Mouse (Mus musculus) heart, embryonic 15.5 days (tissue): ENCODE measurements around the gene Cpeb4. TPM values are rescaled to one million over a fixed set of nuclear protein-coding genes. Genes with fewer than 3 reads are reported as not detected.
A peak's percentile ranks its signal among the peaks of the same experiment; 100 is the strongest.

Source experiments
- ATAC-seq: fragments of 200-750 bp; cut with Nextera tagmentation; replicated peaks from 2 replicates; pipeline ENCODE4 v1.8.0; 2017; ENCODE audit warnings: low read depth, moderate TSS enrichment; ENCODE audit not compliant: insufficient number of reproducible peaks, insufficient read depth, low FRiP score
- H3K27ac ChIP-seq: fragments of 300-500 bp; sonication (generic); 2 replicates; pipeline ENCODE4 v1.5.1; 2015; ENCODE audit warnings: mild to moderate bottlenecking, inconsistent platforms
- H3K27me3 ChIP-seq: fragments of 300-500 bp; sonication (generic); 2 replicates; pipeline ENCODE4 v1.6.1; 2015; ENCODE audit warnings: inconsistent platforms
- H3K36me3 ChIP-seq: fragments of 300-500 bp; sonication (generic); 2 replicates; pipeline ENCODE4 v1.6.1; 2015; ENCODE audit warnings: mild to moderate bottlenecking, inconsistent platforms
- H3K4me1 ChIP-seq: fragments of 300-500 bp; sonication (generic); replicated peaks from 2 replicates; pipeline ENCODE4 v1.6.1; 2015; ENCODE audit warnings: inconsistent platforms
- H3K4me2 ChIP-seq: fragments of 300-500 bp; sonication (generic); 2 replicates; pipeline ENCODE4 v1.6.1; 2015; ENCODE audit warnings: inconsistent platforms, mild to moderate bottlenecking, moderate library complexity
- H3K4me3 ChIP-seq: fragments of 300-500 bp; sonication (generic); 2 replicates; pipeline ENCODE4 v1.5.1; 2015; ENCODE audit warnings: mild to moderate bottlenecking, inconsistent platforms
- H3K9ac ChIP-seq: fragments of 300-500 bp; sonication (generic); 2 replicates; pipeline ENCODE4 v1.6.1; 2015; ENCODE audit warnings: mild to moderate bottlenecking, inconsistent platforms
- H3K9me3 ChIP-seq: fragments of 300-500 bp; sonication (generic); replicated peaks from 2 replicates; pipeline ENCODE4 v1.6.1; 2016; ENCODE audit warnings: inconsistent platforms
- WGBS: fragments of 180-500 bp; shearing (Covaris S2); methylation state at CpG from one replicate; pipeline ENCODE4 v1.1.7; 2015; ENCODE audit warnings: mixed read lengths; 5-methylcytosine and 5-hydroxymethylcytosine counted together
- polyA plus RNA-seq: library from polyadenylated mRNA; unstranded; fragments of >200 nt; fragmentation: Nextera tagmentation; extraction: Ambion mirVana; gene quantifications from 2 replicates; pipeline ENCODE4 v1.2.1, GENCODE M21; 2015

Cpeb4 gene
- polyA plus RNA-seq, 1 experiment from 2014 or later = 6.4 TPM

DNA sequence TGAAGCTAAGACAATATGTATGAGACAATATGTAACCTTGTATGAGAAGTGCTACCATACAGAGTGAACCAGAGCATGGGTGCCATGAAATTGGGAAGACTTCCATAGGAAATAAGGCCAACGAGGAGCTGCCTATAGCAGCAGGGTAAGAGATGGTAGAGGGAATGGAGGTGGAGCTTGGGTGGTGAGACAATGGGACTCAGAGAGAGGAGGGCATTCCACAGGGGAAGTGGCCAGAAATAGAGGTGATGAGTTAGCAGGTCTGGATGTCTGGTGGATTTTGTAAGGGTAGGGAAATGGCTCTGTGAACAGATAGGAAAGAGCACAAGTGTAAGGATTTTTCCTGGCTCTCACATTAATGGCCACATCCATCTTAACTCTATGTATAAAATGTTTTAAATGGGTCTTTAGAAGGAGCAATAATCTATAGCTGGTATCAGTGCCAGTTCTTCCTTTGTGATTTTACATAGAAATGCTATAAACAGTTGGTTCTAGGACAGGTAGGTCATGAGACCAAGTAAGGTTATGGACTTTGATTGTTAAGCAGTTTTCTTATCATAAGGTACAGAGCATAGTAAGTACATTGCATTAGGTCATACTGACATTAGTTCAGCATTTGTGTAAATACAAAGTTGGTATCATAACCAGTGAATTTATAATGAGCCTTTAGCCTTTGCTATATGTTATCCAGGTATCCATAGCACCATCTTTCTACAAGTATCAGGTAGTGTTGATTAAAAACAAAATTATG lies 30.4 kb downstream of the Cpeb4 start:
- no peak overlapping the region for H3K9ac ChIP-seq

DNA sequence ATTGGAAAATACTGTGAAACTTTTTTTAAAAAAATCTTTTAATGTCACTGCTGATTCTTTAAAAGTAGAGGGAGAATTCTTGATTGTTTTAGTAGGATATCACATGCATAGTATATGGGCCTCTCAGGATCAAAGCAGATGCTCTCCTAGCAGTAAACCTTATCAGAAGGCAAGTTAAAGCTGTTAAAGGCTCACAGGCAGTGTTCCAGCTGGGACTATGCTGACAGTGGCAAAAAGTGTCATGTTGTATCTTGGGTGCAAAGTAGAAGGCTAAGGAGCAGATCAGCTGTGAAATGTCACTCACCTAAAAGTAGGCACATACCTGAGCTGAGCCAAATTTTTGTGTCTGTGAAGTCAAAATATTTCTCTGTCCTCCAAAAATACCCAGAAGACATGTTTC lies 34.5 kb downstream of the Cpeb4 start:
- H3K27me3 ChIP-seq = no peaks in the 10 kb centered on the region
- H3K9ac ChIP-seq = no peak overlapping the region
- H3K4me2 ChIP-seq = no peak overlapping the region
- ATAC-seq = no peak
- no peaks in the 10 kb centered on the region for H3K36me3 ChIP-seq
- H3K27ac ChIP-seq = peak overlapping the region; percentile 56
- peaks cover 29% of the 10 kb centered on the region for H3K4me1 ChIP-seq
- H3K4me3 ChIP-seq = no peak overlapping the region
- no peaks in the 10 kb centered on the region for H3K9me3 ChIP-seq

More for the DNA sequence above, 30.4 kb downstream of the Cpeb4 start:
- Histone ChIP-seq H3K27ac (peak overlapping the region; percentile 76), H3K9me3 (no peaks in the 10 kb centered on the region), H3K4me2 (no peak overlapping the region), H3K4me3 (no peak overlapping the region), H3K36me3 (no peaks in the 10 kb centered on the region), H3K27me3 (no peaks in the 10 kb centered on the region), H3K4me1 (peaks cover 48% of the 10 kb centered on the region)
- 16% methylated on average over 1 of the region's 1 CpGs for WGBS
- ATAC-seq = peak; percentile 60; the same call in 1 of the 2 replicates

DNA sequence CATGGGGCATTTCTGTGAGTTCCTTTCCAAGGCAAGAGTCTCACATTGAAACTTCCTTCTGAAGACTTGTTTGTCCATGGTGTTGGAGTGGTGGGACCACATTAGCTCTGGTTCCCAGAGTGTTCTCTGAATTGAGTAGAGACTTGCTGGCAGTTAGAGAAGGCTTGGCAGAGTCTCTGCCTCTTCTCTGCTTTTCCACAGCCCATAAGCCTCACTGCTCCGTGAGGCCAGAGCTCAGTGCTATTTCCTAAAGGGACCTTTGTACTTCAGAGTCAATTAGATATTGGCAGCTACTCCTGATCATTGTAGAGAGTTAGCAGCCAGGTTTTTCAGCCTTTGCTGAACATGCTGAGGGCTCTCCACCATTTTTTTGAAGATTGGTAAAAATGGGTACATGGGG lies 35.6 kb downstream of the Cpeb4 start:
- Histone ChIP-seq H3K27ac (peak overlapping the region; percentile 46), H3K9ac (no peak overlapping the region)
- WGBS = 35% methylated on average over 1 of the region's 1 CpGs

DNA sequence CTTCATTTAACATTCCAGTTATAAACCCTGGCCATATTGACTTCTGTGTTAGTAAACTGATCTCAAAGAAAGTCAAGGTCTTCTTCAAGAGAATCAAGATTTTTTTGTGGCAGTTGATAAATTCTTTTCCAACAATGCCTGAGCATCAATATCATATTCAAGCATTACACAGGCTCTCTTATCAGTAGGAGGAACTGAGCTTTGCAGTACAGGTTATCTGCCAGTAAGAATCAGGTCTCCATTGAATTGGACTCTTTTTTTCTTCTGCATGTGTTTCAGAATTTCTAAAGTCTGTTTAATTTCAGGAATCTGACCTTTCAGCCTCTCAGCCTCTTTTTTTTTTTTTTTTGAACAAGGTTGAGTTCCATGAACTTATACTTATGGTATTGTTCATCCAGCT lies 40.9 kb downstream of the Cpeb4 start:
- peaks cover 3% of the 10 kb centered on the region for H3K4me1 ChIP-seq
- no peaks in the 10 kb centered on the region for H3K9me3 ChIP-seq
- H3K36me3 ChIP-seq = no peaks in the 10 kb centered on the region
- H3K4me2 ChIP-seq = no peak overlapping the region
- no peak for ATAC-seq
- H3K27ac ChIP-seq = no peak overlapping the region
- no peak overlapping the region for H3K4me3 ChIP-seq
- no peaks in the 10 kb centered on the region for H3K27me3 ChIP-seq
- no peak overlapping the region for H3K9ac ChIP-seq

More for the DNA sequence above, 35.6 kb downstream of the Cpeb4 start:
- Histone ChIP-seq H3K4me3 (no peak overlapping the region), H3K36me3 (no peaks in the 10 kb centered on the region), H3K9me3 (no peaks in the 10 kb centered on the region), H3K4me1 (peaks cover 18% of the 10 kb centered on the region), H3K27me3 (no peaks in the 10 kb centered on the region), H3K4me2 (no peak overlapping the region)
- ATAC-seq = no peak

DNA sequence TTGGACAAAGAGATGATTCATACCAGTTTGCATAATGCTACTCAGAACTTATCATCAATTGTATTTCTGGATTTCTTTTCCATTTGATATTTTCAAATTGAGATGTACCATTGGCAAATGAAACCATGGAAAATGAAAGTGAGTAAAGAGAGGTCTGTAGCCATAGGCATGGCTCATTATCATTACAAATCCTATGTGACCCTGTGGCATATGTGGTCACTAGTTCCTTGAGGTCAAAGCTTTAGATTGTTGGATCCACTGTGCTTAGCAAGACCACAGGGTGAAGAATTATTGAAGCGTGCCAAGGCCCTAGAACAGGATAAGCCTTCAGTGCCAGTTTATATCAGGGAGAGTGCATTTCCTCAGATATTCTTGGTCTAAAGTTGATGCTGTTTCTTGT lies 45.8 kb downstream of the Cpeb4 start:
- Histone ChIP-seq H3K36me3 (peaks cover 8% of the 10 kb centered on the region; the same call in 1 of the 2 replicates), H3K4me1 (no peaks in the 10 kb centered on the region), H3K4me3 (no peak overlapping the region), H3K9ac (no peak overlapping the region), H3K9me3 (no peaks in the 10 kb centered on the region), H3K27me3 (no peaks in the 10 kb centered on the region), H3K4me2 (no peak overlapping the region), H3K27ac (no peak overlapping the region)
- 95% methylated on average over 1 of the region's 1 CpGs for WGBS
- ATAC-seq = no peak

DNA sequence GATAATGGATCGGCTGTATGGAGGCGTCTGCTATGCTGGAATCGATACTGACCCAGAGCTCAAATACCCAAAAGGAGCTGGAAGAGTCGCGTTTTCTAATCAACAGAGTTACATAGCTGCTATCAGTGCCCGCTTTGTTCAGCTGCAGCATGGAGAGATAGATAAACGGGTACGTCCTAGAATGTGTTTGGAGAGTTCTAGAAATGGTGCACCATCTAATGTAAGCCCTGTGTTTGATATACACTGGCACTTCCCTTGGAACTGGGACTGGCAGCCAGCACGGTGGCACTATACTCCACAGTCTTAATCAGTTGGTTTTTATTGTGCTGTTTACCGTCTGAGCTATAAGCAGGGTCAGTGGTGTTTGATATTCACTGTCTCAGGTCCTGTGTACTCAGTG lies 58.0 kb downstream of the Cpeb4 start:
- Histone ChIP-seq H3K36me3 (peaks cover 69% of the 10 kb centered on the region), H3K9ac (no peak overlapping the region), H3K9me3 (no peaks in the 10 kb centered on the region), H3K27me3 (no peaks in the 10 kb centered on the region), H3K27ac (no peak overlapping the region), H3K4me3 (no peak overlapping the region), H3K4me1 (no peaks in the 10 kb centered on the region), H3K4me2 (no peak overlapping the region)
- ATAC-seq = no peak
- WGBS = 86% methylated on average over 10 of the region's 10 CpGs

DNA sequence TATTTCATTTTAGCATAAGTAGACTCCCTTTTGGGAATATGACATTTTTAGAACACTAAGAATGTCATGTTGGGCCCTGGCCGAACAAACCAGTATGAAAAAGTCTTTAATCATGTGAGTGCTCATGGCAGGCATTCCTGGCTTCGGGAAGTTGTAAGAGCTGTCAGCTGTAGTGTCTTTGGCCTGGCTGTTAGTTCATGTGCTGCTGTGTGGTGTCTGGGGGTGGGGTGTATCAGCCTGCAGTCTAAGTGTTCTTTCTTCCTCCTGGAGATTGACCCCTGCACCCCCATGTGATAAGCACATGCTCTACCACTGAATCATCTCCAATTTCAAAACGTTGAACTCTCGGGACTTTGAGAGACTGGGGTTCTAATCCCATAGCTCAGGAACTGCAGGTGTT lies 63.6 kb downstream of the Cpeb4 start:
- no peaks in the 10 kb centered on the region for H3K27me3 ChIP-seq
- H3K4me2 ChIP-seq = no peak overlapping the region
- no peak overlapping the region for H3K4me3 ChIP-seq
- no peak overlapping the region for H3K27ac ChIP-seq
- peaks cover 26% of the 10 kb centered on the region for H3K36me3 ChIP-seq
- H3K4me1 ChIP-seq = no peaks in the 10 kb centered on the region; the same call in 1 of the 2 replicates
- no peaks in the 10 kb centered on the region for H3K9me3 ChIP-seq
- WGBS = 16% methylated on average over 4 of the region's 4 CpGs
- peak; percentile 64; the same call in 1 of the 2 replicates for ATAC-seq
- no peak overlapping the region for H3K9ac ChIP-seq

DNA sequence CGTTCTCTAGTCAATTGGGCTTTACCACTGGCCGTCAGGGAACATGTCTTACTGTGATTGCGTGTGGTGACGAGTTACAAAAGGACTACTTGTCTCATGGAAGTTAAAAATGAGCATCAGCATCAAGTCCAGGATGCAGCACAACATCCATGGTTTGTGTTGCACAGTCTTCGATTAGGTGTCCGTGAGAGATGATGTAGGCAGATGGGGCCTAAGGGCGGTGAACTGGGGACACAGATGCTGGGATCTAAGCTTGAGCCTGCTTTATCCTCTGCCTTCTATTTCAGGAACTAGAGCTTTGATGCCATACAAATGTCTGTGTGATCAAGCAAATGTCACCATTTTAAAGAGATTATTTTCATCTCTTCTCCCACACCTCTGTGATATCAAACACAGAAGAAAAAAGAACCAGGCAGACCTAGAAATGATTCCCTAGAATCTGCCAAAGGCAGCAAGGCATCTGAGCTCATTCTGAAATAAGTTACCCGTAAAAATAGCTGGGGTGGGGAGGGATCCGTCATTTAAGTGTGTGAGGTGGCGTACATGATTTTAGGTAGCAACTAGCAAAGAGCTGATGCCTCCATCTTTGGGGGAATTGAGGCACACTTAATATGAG lies 65.0 kb downstream of the Cpeb4 start:
- Histone ChIP-seq H3K27me3 (no peaks in the 10 kb centered on the region), H3K4me1 (no peaks in the 10 kb centered on the region; the same call in 1 of the 2 replicates), H3K9me3 (no peaks in the 10 kb centered on the region), H3K27ac (no peak overlapping the region), H3K4me2 (no peak overlapping the region), H3K4me3 (no peak overlapping the region), H3K36me3 (peaks cover 12% of the 10 kb centered on the region; the same call in 1 of the 2 replicates), H3K9ac (no peak overlapping the region)
- WGBS = 88% methylated on average over 10 of the region's 10 CpGs
- no peak for ATAC-seq

DNA sequence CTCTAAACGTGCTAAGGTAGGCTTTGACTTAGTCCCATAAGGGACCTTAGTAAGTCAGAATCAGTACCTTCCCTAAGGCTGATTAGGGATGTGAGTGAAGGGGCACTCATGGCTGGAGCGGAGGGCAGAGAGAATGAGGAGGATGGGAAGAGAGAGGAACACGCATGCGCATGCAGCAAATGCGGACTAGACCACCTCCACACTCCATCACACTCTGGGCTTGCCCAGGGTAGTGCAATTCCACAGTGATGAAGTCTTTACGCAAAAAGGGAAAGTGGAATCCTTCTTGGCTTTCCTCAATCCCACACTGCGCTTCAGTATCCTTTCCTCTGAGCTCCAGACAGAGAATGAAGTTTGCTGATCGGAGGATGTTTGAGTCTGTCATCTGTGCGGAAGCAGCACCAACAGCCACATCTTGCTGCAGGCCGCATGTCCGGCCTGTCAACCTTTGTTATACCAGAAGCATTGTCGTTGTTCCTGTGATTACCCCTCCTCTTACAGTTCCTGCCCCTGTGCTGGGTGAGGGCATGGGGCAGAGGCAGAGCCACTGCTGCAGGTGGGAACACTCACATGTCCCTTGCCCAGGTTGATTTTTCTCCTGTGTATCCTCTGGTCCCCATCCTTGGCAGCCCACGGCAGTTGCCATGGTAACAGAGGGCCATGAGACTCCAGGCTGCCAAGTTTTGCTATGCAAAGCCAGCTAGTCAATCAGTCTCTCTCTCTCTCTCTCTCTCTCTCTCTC lies 69.1 kb downstream of the Cpeb4 start:
- no peak for ATAC-seq
- 78% methylated on average over 13 of the region's 13 CpGs for WGBS

DNA sequence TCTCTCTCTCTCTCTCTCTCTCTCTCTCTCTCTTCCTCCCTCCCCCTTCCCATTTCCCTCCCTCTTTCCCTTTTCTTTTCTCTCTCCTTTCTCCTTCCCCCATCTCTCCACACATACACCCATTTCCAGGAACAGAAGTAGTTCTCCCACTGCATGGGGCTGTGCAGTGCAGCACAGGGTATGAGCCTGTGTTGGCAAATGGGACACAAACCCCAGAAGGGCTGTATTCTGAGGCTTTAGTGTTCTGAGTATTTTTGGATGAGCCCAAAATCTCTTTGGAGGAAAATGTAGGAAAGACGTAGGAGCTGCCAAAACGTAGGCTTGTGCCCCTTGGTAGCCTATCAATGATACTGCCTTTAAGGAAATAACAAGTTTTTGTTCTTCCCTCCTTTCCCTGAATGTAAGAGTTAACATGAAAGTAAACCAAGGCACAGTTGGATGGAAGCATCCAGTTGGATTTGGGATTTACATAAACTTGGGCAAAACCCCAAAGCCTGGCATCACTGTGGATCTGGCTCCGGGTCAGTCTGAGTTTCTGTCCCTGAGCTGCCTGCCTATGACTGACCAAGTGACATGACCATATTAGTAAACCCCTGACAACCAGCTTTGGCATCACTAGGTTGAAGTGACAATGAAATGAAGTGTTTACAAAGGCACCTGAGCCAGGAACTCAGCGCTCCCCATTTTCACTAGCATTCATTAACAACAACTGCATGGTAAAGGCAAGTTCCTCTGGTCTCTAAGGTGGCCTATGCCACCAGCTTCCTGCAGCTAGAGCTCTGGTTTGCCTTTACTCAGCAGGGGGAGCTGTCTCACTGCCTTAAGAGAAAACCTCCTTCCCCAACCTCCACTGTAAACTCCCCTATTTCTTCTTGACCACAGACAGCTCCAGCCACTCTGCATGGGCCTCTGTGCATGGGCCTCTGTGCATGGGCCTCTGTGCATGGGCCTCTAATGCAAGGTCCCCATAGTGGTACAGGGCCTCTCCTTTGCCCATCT lies 69.9 kb downstream of the Cpeb4 start:
- Histone ChIP-seq H3K4me2 (no peak overlapping the region), H3K36me3 (no peaks in the 10 kb centered on the region), H3K27me3 (no peaks in the 10 kb centered on the region), H3K4me1 (no peaks in the 10 kb centered on the region), H3K27ac (no peak overlapping the region), H3K4me3 (no peak overlapping the region), H3K9ac (no peak overlapping the region), H3K9me3 (no peaks in the 10 kb centered on the region)
- no peak for ATAC-seq
- whole genome bisulfite sequencing = 69% methylated on average over 4 of the region's 4 CpGs

More for the DNA sequence above, 69.1 kb downstream of the Cpeb4 start:
- Histone ChIP-seq H3K36me3 (no peaks in the 10 kb centered on the region), H3K27ac (no peak overlapping the region), H3K4me1 (no peaks in the 10 kb centered on the region; the same call in 1 of the 2 replicates), H3K27me3 (no peaks in the 10 kb centered on the region), H3K4me2 (no peak overlapping the region), H3K9ac (no peak overlapping the region), H3K9me3 (no peaks in the 10 kb centered on the region), H3K4me3 (no peak overlapping the region)
